Mouse (Mus musculus): ENCODE results near the gene Gm49361.

DNA sequence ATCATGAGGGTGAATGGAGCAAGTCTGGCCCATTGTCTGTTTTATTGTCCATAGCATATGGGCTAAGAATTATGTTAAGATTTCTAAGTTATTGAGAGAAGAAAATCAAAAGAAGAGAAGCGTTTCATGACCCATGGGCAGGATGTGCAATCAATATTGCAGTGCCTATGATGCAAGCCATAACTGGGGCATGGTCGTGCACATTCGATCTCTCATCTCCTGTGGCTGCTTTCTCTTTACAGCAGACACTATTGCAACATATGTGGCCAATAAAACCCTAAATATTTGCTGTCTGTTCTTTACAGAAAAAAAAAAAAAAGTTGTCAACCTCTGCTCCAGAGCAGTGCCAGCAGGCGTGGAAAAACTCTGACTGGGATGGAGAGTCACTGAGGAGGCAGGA is 10.2 kb upstream of the Gm49361 start:
- TF ChIP-seq POLR2A (IDR thresholded peaks at IDR 0.05; ENCODE audit: borderline replicate concordance, low read depth, low read length): no peak
- no peak for TF ChIP-seq CTCF (IDR thresholded peaks at IDR 0.05; ENCODE audit: low read depth, low read length)

All from bone marrow macrophage, adult 2 months (primary cell).